Mouse (Mus musculus) liver, embryonic 14.5 days (tissue): ENCODE data around the gene 4930562C15Rik. TPM values are rescaled to one million over a fixed set of nuclear protein-coding genes. Genes with fewer than 3 reads are reported as not detected.

Experiments
- ATAC-seq: fragments of 200-750 bp; cut with Nextera tagmentation; 2 replicates; pipeline ENCODE4 v1.8.0; 2017; ENCODE audit warnings: moderate number of reproducible peaks, mild to moderate bottlenecking, moderate library complexity; ENCODE audit not compliant: insufficient read depth
- DNase-seq, 3 experiments: peaks; one replicate each; pipeline ENCODE4 v3.0.0-alpha.2; 2012 to 2013; ENCODE audit warnings: low read depth in 3 of 3, low spot score in 3 of 3
- H3K27ac ChIP-seq: fragments of 300-500 bp; sonication (generic); 2 replicates; pipeline ENCODE4 v1.5.1; 2014; ENCODE audit warnings: moderate library complexity, mild to moderate bottlenecking, control low read depth, inconsistent platforms
- H3K27me3 ChIP-seq: fragments of 300-500 bp; sonication (generic); 2 replicates; pipeline ENCODE4 v1.6.1; 2014; ENCODE audit warnings: mild to moderate bottlenecking, low read length, moderate library complexity; ENCODE audit not compliant: control insufficient read depth, insufficient read depth
- H3K36me3 ChIP-seq: fragments of 300-500 bp; sonication (generic); replicated peaks from 2 replicates; pipeline ENCODE4 v1.6.1; 2014; ENCODE audit warnings: low read depth; ENCODE audit not compliant: control insufficient read depth, insufficient read depth
- H3K4me1 ChIP-seq, 2 experiments: fragments of 200-500 bp in 1 of 2; fragments of 300-500 bp in 1 of 2; sonication (generic) in 1 of 2; replicated peaks; 2 replicates each; pipeline ENCODE4 v1.6.1; 2012 to 2014; ENCODE audit warnings: antibody characterized with exemption in 1 of 2, inconsistent platforms in 1 of 2, low read length in 1 of 2; ENCODE audit not compliant: control insufficient read depth in 2 of 2, insufficient read depth in 2 of 2
- H3K4me2 ChIP-seq: fragments of 300-500 bp; sonication (generic); 2 replicates; pipeline ENCODE4 v1.6.1; 2014; ENCODE audit warnings: low read depth, mild to moderate bottlenecking, control low read depth, moderate library complexity
- H3K4me3 ChIP-seq, 2 experiments: fragments of 200-500 bp in 1 of 2; fragments of 300-500 bp in 1 of 2; sonication (generic) in 1 of 2; 2 replicates each; pipeline ENCODE4 v1.5.1; 2012 to 2014; ENCODE audit warnings: low read depth in 2 of 2, low read length in 2 of 2, mild to moderate bottlenecking in 2 of 2, control low read depth in 1 of 2, inconsistent platforms in 1 of 2, moderate library complexity in 1 of 2; ENCODE audit not compliant: insufficient read depth in 1 of 2
- H3K9ac ChIP-seq: fragments of 300-500 bp; sonication (generic); replicated peaks from 2 replicates; pipeline ENCODE4 v1.6.1; 2014; ENCODE audit warnings: mild to moderate bottlenecking, control low read depth, moderate library complexity
- H3K9me3 ChIP-seq: fragments of 300-500 bp; sonication (generic); 2 replicates; pipeline ENCODE4 v1.6.1; 2016; ENCODE audit warnings: low read length, mixed read lengths; ENCODE audit not compliant: control insufficient read depth
- CTCF ChIP-seq: IDR thresholded peaks from 2 replicates; pipeline ENCODE4 v1.5.1; 2016; ENCODE audit warnings: antibody characterized with exemption, low read depth, control low read depth
- EP300 ChIP-seq: IDR thresholded peaks from 2 replicates; pipeline ENCODE4 v1.6.1; 2016; ENCODE audit warnings: antibody characterized with exemption, low read depth
- WGBS: fragments of 180-500 bp; shearing (Covaris S2); extraction: QIAGEN DNeasy Blood & Tissue Kit; methylation state at CpG from one replicate; pipeline ENCODE4 v1.1.7; 2014; ENCODE audit not compliant: insufficient replicate concordance; 5-methylcytosine and 5-hydroxymethylcytosine counted together
- polyA plus RNA-seq, 2 experiments: library from polyadenylated mRNA; depleted of rRNA in 1 of 2; stranded (reverse) in 1 of 2; unstranded in 1 of 2; fragments of >200 nt; fragmentation: Nextera tagmentation in 1 of 2; extraction: Ambion mirVana in 1 of 2; gene quantifications; 2 replicates each; pipeline versions ENCODE4 v1.2.1 to v1.2.3; 2012 to 2014

4930562C15Rik gene
- polyA plus RNA-seq, 2 experiments, result not detected

DNA sequence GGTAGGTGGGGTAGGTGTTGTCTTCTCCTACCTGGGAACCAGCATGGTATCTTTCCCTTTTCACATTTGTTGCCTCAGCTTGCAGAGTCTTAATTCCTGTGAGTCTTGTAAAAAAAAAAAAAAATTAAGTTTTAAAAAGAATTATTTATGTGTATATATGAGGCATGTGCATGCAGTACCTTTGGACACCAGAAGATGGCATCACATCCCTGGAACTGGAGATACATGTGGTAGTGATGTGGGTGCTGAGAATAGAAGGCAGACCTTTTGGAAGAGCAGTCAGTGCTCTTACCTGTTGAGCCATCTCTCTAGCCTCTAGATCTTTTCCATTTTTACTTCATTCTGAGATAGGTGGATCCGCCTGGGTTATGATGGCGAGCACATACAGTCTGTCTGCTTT, 74.5 kb downstream of the 4930562C15Rik start:
- ATAC-seq (no peak), DNase-seq (no peak)
- 85% methylated on average over 2 of the region's 2 CpGs for WGBS
- TF ChIP-seq CTCF (peak; percentile 60), EP300 (no peak)
- no peaks in the 10 kb centered on the region for H3K27me3 ChIP-seq
- peaks cover 0 to 16% of the 10 kb centered on the region in 2 experiments; a peak in 2 of 4 replicates for H3K4me1 ChIP-seq
- H3K9ac ChIP-seq, result no peak overlapping the region
- no peaks in the 10 kb centered on the region; the same call in 1 of the 2 replicates for H3K36me3 ChIP-seq
- H3K4me3 ChIP-seq, result no peak overlapping the region
- no peaks in the 10 kb centered on the region for H3K9me3 ChIP-seq
- no peak overlapping the region for H3K4me2 ChIP-seq
- H3K27ac ChIP-seq, result no peak overlapping the region

- no peaks in the 10 kb centered on the region for H3K9me3 ChIP-seq
- no peak overlapping the region for H3K9ac ChIP-seq
- ATAC-seq (no peak), DNase-seq (no peak)
- H3K27ac ChIP-seq, result no peak overlapping the region
- no peaks in the 10 kb centered on the region for H3K27me3 ChIP-seq
- H3K4me2 ChIP-seq, result no peak overlapping the region
- WGBS, result 88% methylated on average over 8 of the region's 8 CpGs
- TF ChIP-seq CTCF, result no peak
- TF ChIP-seq EP300, result no peak
- H3K4me1 ChIP-seq, result peaks cover 0 to 10% of the 10 kb centered on the region in 2 experiments; a peak in 2 of 4 replicates
- H3K4me3 ChIP-seq, result no peak overlapping the region
- H3K36me3 ChIP-seq, result no peaks in the 10 kb centered on the region; the same call in 1 of the 2 replicates
These were observed 75.5 kb downstream of the 4930562C15Rik start for GRCm38 (mm10) chr16:4910758-4911157.

- no peak overlapping the region for H3K4me3 ChIP-seq
- TF ChIP-seq EP300, result no peak
- no peak for TF ChIP-seq CTCF
- no peak for DNase-seq
- no peaks in the 10 kb centered on the region for H3K9me3 ChIP-seq
- H3K36me3 ChIP-seq, result no peaks in the 10 kb centered on the region; the same call in 1 of the 2 replicates
- WGBS, result 63% methylated on average over 10 of the region's 10 CpGs
- no peak overlapping the region for H3K4me2 ChIP-seq
- no peaks in the 10 kb centered on the region for H3K27me3 ChIP-seq
- no peak overlapping the region for H3K27ac ChIP-seq
- H3K4me1 ChIP-seq, result peaks cover 0 to 8% of the 10 kb centered on the region in 2 experiments; a peak in 1 of 4 replicates
- no peak overlapping the region for H3K9ac ChIP-seq
- ATAC-seq, result 0 out of 2 replicates have a peak, but pooled peaks have one; percentile 25
These were observed 76.9 kb downstream of the 4930562C15Rik start for GRCm38 (mm10) chr16:4912074-4912648.

DNA sequence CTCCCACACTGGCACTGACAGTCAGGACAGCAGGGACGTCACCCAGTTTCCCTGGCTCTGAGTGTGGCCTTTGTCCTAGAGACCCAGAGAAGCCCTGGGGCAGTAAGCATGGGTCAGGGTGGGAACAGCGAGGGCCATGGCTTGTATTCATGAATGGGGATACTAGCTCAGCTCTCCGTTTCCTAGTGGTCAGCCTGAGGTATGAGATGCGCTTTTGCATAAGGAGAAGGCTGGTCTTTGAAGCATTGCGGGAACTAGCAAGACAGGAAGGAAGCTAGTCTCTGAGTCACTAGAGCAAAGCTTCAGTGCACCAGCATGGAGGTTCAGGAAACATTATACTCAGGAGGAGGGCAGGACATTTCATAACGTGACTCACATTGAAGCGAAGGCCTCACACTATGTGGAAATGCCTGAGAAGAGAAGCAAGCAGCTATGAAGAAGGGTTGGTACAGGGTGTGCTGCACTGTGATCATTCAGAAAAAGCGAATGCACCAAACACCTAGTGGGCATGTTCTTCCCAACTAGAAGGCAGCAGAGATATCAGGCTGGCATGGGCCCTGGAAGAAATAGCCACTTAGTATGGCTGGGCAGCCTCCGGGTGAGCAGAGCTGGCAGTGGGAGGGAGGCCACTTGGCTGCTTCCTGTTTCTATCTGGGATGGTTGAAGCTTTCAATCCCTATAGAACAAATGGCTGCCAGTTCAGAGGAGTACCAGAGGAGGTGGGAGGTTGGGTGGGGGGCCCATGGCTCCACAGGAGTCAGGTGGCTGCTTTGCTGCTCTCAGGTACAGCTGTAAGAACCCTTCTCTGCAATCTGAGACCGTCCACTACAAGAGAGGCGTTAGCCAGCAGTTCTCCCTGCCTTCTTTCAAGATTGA, 77.9 kb downstream of the 4930562C15Rik start:
- Histone ChIP-seq H3K4me2 (no peak overlapping the region), H3K4me1 (peaks cover 0 to 8% of the 10 kb centered on the region in 2 experiments; a peak in 1 of 4 replicates), H3K4me3 (no peak overlapping the region), H3K9me3 (no peaks in the 10 kb centered on the region), H3K27ac (no peak overlapping the region), H3K36me3 (no peaks in the 10 kb centered on the region; the same call in 1 of the 2 replicates), H3K27me3 (no peaks in the 10 kb centered on the region), H3K9ac (no peak overlapping the region)
- TF ChIP-seq CTCF (no peak), EP300 (no peak)
- DNase-seq, result peak in 1 of 3 experiments; percentile 50
- 0 out of 2 replicates have a peak, but pooled peaks have one; percentile 4 for ATAC-seq
- WGBS, result 55% methylated on average over 11 of the region's 11 CpGs
